Mouse (Mus musculus) brain, adult 2 months (tissue): Measurements from ENCODE around the gene Anapc16.

Experiments used
- DNase-seq: peaks from one replicate; pipeline ENCODE4 v3.0.0; 2011; ENCODE audit warnings: low read depth, low spot score

Gene Anapc16

GRCm38 (mm10) chr10:59971813-59972212, 31.1 kb downstream of the Anapc16 start:
- no peak for DNase-seq

GRCm38 (mm10) chr10:59970450-59971062, 32.4 kb downstream of the Anapc16 start:
- DNase-seq, result no peak

GRCm38 (mm10) chr10:59969821-59970449, 33.0 kb downstream of the Anapc16 start:
- peak; percentile 97 for DNase-seq

- DNase-seq, result peak; percentile 52
Observed at GRCm38 (mm10) chr10:59967309-59967942, 35.5 kb downstream of the Anapc16 start.

- DNase-seq, result no peak
Observed at GRCm38 (mm10) chr10:59966743-59967142, 36.2 kb downstream of the Anapc16 start.

- no peak for DNase-seq
Observed at GRCm38 (mm10) chr10:59965788-59966187, 37.1 kb downstream of the Anapc16 start.

- DNase-seq, result peak; percentile 28
Observed at GRCm38 (mm10) chr10:59965362-59965695, 37.6 kb downstream of the Anapc16 start.

GRCm38 (mm10) chr10:59964504-59965361, 38.2 kb downstream of the Anapc16 start:
- peak; percentile 55 for DNase-seq

GRCm38 (mm10) chr10:59963609-59964008, 39.3 kb downstream of the Anapc16 start:
- no peak for DNase-seq

- DNase-seq, result peak; percentile 47
Observed at GRCm38 (mm10) chr10:59959517-59959916, 43.4 kb downstream of the Anapc16 start.

GRCm38 (mm10) chr10:59958458-59958857, 44.5 kb downstream of the Anapc16 start:
- DNase-seq, result peak; percentile 93

- DNase-seq, result peak; percentile 80
Observed at GRCm38 (mm10) chr10:59957171-59958149, 45.5 kb downstream of the Anapc16 start.

GRCm38 (mm10) chr10:59956681-59957080, 46.3 kb downstream of the Anapc16 start:
- DNase-seq, result peak; percentile 68

GRCm38 (mm10) chr10:59953564-59954039, 49.3 kb downstream of the Anapc16 start:
- peak; percentile 64 for DNase-seq

GRCm38 (mm10) chr10:59952781-59953563, 50.0 kb downstream of the Anapc16 start:
- DNase-seq, result peak; percentile 53

- DNase-seq, result peak; percentile 93
Observed at GRCm38 (mm10) chr10:59952152-59952780, 50.7 kb downstream of the Anapc16 start.

- peak; percentile 100 for DNase-seq
Observed at GRCm38 (mm10) chr10:59951211-59952151, 51.5 kb downstream of the Anapc16 start, which contains the start of gene Ddit4. TSS of gene Ddit4 (minus strand) at chr10:59951834.

- DNase-seq, result peak; percentile 94
Observed at GRCm38 (mm10) chr10:59950716-59951191, 52.2 kb downstream of the Anapc16 start.
